Mouse (Mus musculus) embryonic facial prominence, embryonic 14.5 days (tissue): Measurements from ENCODE around the gene Fam229a. TPM values are rescaled to one million over a fixed set of nuclear protein-coding genes. Genes with fewer than 3 reads are reported as not detected.

Experiments
- ATAC-seq: fragments of 200-750 bp; cut with Nextera tagmentation; 2 replicates; pipeline ENCODE4 v1.8.0; 2017; ENCODE audit warnings: low read depth, moderate number of reproducible peaks, moderate TSS enrichment
- DNase-seq: peaks from one replicate; pipeline ENCODE4 v3.0.0-alpha.2; 2015; ENCODE audit warnings: low spot score
- H3K27ac ChIP-seq: fragments of 300-500 bp; sonication (generic); replicated peaks from 2 replicates; pipeline ENCODE4 v1.5.1; 2014; ENCODE audit warnings: low read depth, mild to moderate bottlenecking, low read length, moderate library complexity
- H3K27me3 ChIP-seq: fragments of 300-500 bp; sonication (generic); replicated peaks from 2 replicates; pipeline ENCODE4 v1.6.1; 2014; ENCODE audit warnings: low read length; ENCODE audit not compliant: control insufficient read depth, insufficient read depth
- H3K36me3 ChIP-seq: fragments of 300-500 bp; sonication (generic); 2 replicates; pipeline ENCODE4 v1.6.1; 2014; ENCODE audit warnings: low read length, mixed read lengths; ENCODE audit not compliant: control insufficient read depth, insufficient read depth
- H3K4me1 ChIP-seq: fragments of 300-500 bp; sonication (generic); 2 replicates; pipeline ENCODE4 v1.6.1; 2014; ENCODE audit warnings: antibody characterized with exemption, low read length; ENCODE audit not compliant: control insufficient read depth, insufficient read depth
- H3K4me2 ChIP-seq: fragments of 300-500 bp; sonication (generic); 2 replicates; pipeline ENCODE4 v1.6.1; 2014; ENCODE audit warnings: low read depth, mild to moderate bottlenecking, low read length, moderate library complexity, mixed read lengths
- H3K4me3 ChIP-seq: fragments of 300-500 bp; sonication (generic); 2 replicates; pipeline ENCODE4 v1.5.1; 2014; ENCODE audit warnings: low read depth, mild to moderate bottlenecking, low read length
- H3K9ac ChIP-seq: fragments of 300-500 bp; sonication (generic); 2 replicates; pipeline ENCODE4 v1.6.1; 2014; ENCODE audit warnings: low read depth, mild to moderate bottlenecking, low read length, moderate library complexity, mixed read lengths
- H3K9me3 ChIP-seq: fragments of 300-500 bp; sonication (generic); 2 replicates; pipeline ENCODE4 v1.6.1; 2016; ENCODE audit warnings: low read length; ENCODE audit not compliant: control insufficient read depth
- WGBS: fragments of 180-500 bp; shearing (Covaris S2); extraction: QIAGEN DNeasy Blood & Tissue Kit; methylation state at CpG from one replicate; pipeline ENCODE4 v1.1.7; 2014; 5-methylcytosine and 5-hydroxymethylcytosine counted together
- polyA plus RNA-seq: library from polyadenylated mRNA; unstranded; fragments of >200 nt; fragmentation: Nextera tagmentation; extraction: Ambion mirVana; gene quantifications from 2 replicates; pipeline ENCODE4 v1.2.1, GENCODE M21; 2014

Fam229a gene
- polyA plus RNA-seq, 1 experiment from 2014 or later, result not detected

GRCm38 (mm10) chr4:129502327-129502888 is 11.4 kb downstream of the Fam229a start:
- no peak overlapping the region for H3K9ac ChIP-seq
- 65% methylated on average over 9 of the region's 9 CpGs for WGBS

GRCm38 (mm10) chr4:129502901-129503444 is 12.0 kb downstream of the Fam229a start:
- Histone ChIP-seq H3K27me3 (no peaks in the 10 kb centered on the region), H3K4me2 (no peak overlapping the region), H3K9me3 (no peaks in the 10 kb centered on the region), H3K9ac (no peak overlapping the region), H3K4me1 (0 out of 2 replicates have a peak, but pooled peaks cover 8% of the 10 kb centered on the region), H3K36me3 (no peaks in the 10 kb centered on the region), H3K4me3 (no peak overlapping the region), H3K27ac (no peak overlapping the region; the same call in 1 of the 2 replicates)
- WGBS, result 52% methylated on average over 11 of the region's 11 CpGs
- DNase-seq (no peak), ATAC-seq (no peak)

More at GRCm38 (mm10) chr4:129502327-129502888, 11.4 kb downstream of the Fam229a start:
- Histone ChIP-seq H3K27me3 (no peaks in the 10 kb centered on the region), H3K4me2 (no peak overlapping the region), H3K27ac (no peak overlapping the region), H3K4me3 (no peak overlapping the region), H3K9me3 (no peaks in the 10 kb centered on the region), H3K36me3 (no peaks in the 10 kb centered on the region), H3K4me1 (0 out of 2 replicates have a peak, but pooled peaks cover 8% of the 10 kb centered on the region)
- no peak for DNase-seq
- no peak for ATAC-seq

DNA sequence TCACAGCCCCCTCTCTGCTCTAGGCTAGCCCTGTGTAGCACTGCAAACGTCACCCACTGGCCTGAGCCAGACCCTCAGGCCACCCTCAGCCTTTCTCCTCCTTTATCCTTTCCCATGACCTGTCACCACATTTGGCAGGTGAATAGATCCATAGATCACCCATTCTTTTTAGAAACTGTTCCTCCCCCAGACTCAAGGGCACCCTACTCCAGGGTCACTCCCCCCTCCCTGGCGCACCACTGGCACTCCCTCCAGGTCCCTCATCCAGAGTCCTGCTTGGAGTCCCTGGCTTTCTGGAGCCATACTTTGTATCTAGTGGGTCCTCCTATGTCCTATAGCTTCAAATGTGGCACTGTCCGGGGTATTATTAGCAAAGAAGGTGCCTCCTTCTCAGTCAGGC is 14.5 kb downstream of the Fam229a start:
- H3K4me3 ChIP-seq, result no peak overlapping the region
- no peaks in the 10 kb centered on the region for H3K9me3 ChIP-seq
- H3K4me1 ChIP-seq, result 0 out of 2 replicates have a peak, but pooled peaks cover 8% of the 10 kb centered on the region
- no peaks in the 10 kb centered on the region for H3K27me3 ChIP-seq
- no peaks in the 10 kb centered on the region for H3K36me3 ChIP-seq
- no peak overlapping the region for H3K4me2 ChIP-seq
- no peak for DNase-seq
- no peak overlapping the region for H3K9ac ChIP-seq
- ATAC-seq, result no peak
- 82% methylated on average over 3 of the region's 3 CpGs for WGBS
- no peak overlapping the region for H3K27ac ChIP-seq

- no peak overlapping the region for H3K4me2 ChIP-seq
- no peak for DNase-seq
- H3K36me3 ChIP-seq, result no peaks in the 10 kb centered on the region
- H3K27me3 ChIP-seq, result no peaks in the 10 kb centered on the region
- WGBS, result 54% methylated on average over 9 of the region's 10 CpGs
- peaks cover 14% of the 10 kb centered on the region; the same call in 1 of the 2 replicates for H3K4me1 ChIP-seq
- no peak overlapping the region for H3K4me3 ChIP-seq
- H3K9ac ChIP-seq, result no peak overlapping the region
- H3K9me3 ChIP-seq, result no peaks in the 10 kb centered on the region
- H3K27ac ChIP-seq, result no peak overlapping the region
- ATAC-seq, result no peak
Measured at GRCm38 (mm10) chr4:129507434-129508236, 16.6 kb downstream of the Fam229a start.

- ATAC-seq (no peak), DNase-seq (no peak)
- Histone ChIP-seq H3K4me1 (peaks cover 13% of the 10 kb centered on the region), H3K4me3 (no peak overlapping the region), H3K27ac (no peak overlapping the region), H3K9me3 (no peaks in the 10 kb centered on the region), H3K27me3 (no peaks in the 10 kb centered on the region), H3K4me2 (no peak overlapping the region), H3K36me3 (no peaks in the 10 kb centered on the region), H3K9ac (no peak overlapping the region)
- 64% methylated on average over 3 of the region's 3 CpGs for WGBS
Measured at GRCm38 (mm10) chr4:129508237-129508515, 17.2 kb downstream of the Fam229a start.

DNA sequence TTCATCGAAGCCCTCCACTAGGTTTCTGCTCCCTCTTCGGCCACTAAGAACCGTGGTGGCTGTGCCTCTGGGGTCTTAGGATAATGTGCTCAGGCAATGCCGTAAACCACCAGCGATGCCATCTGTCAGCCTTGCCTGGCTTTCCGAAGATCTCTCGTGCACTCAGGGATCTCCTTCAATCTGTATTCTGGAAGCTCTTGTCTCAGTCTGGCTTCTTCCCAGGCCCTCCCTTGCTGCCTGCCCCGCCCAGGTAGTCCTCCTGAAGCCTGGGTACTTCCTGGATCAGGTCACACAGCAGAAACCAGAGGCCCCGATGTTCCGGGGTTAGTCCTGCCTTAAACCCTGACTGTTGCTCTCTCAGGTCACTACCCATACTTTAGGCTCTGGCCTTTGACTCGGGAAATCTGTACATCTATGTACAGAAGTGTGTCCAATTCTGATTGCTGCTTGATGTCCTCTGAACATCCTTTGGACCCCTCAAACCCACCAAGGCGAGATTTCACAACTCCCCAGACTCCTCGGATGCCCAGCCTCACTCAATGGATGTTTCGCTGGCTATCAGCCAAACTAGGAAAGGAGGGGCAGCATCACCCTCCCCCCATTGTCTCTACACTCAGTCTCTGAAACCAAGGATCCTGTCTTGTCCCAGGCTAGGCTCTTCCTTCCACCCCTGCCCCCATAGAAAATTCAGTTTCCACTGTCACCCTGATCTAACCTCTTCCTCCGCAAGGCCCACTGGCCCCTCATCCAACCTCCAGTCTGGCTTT is 18.0 kb downstream of the Fam229a start:
- Histone ChIP-seq H3K4me2 (no peak overlapping the region), H3K27ac (no peak overlapping the region), H3K4me1 (peaks cover 13% of the 10 kb centered on the region), H3K36me3 (no peaks in the 10 kb centered on the region), H3K9me3 (no peaks in the 10 kb centered on the region), H3K9ac (no peak overlapping the region), H3K4me3 (no peak overlapping the region), H3K27me3 (no peaks in the 10 kb centered on the region)
- no peak for ATAC-seq
- DNase-seq, result no peak
- 55% methylated on average over 14 of the region's 15 CpGs for WGBS

GRCm38 (mm10) chr4:129509650-129510049 is 18.7 kb downstream of the Fam229a start:
- no peak overlapping the region for H3K9ac ChIP-seq
- H3K36me3 ChIP-seq, result no peaks in the 10 kb centered on the region
- H3K27ac ChIP-seq, result no peak overlapping the region
- H3K27me3 ChIP-seq, result no peaks in the 10 kb centered on the region
- no peaks in the 10 kb centered on the region for H3K9me3 ChIP-seq
- H3K4me3 ChIP-seq, result no peak overlapping the region
- ATAC-seq (no peak), DNase-seq (no peak)
- WGBS, result 66% methylated on average over 3 of the region's 3 CpGs
- peaks cover 13% of the 10 kb centered on the region for H3K4me1 ChIP-seq
- H3K4me2 ChIP-seq, result no peak overlapping the region

GRCm38 (mm10) chr4:129510723-129511412 is 19.9 kb downstream of the Fam229a start:
- H3K27me3 ChIP-seq, result no peaks in the 10 kb centered on the region
- H3K27ac ChIP-seq, result peak overlapping the region; percentile 52; the same call in 1 of the 2 replicates
- no peak overlapping the region for H3K4me2 ChIP-seq
- no peak overlapping the region for H3K4me3 ChIP-seq
- H3K36me3 ChIP-seq, result peaks cover 12% of the 10 kb centered on the region
- 44% methylated on average over 6 of the region's 6 CpGs for WGBS
- H3K9ac ChIP-seq, result no peak overlapping the region
- H3K4me1 ChIP-seq, result peaks cover 13% of the 10 kb centered on the region
- DNase-seq (peak; percentile 56), ATAC-seq (no peak)
- no peaks in the 10 kb centered on the region for H3K9me3 ChIP-seq
